Mouse (Mus musculus) forebrain, embryonic 14.5 days (tissue): ENCODE results near the gene Ap2m1. TPM values are rescaled to one million over a fixed set of nuclear protein-coding genes. Genes with fewer than 3 reads are reported as not detected.
A peak's percentile ranks its signal among the peaks of the same experiment; 100 is the strongest.

Experiments
- ATAC-seq: fragments of 200-750 bp; cut with Nextera tagmentation; 2 replicates; pipeline ENCODE4 v1.8.0; 2017; ENCODE audit warnings: mild to moderate bottlenecking, moderate library complexity
- DNase-seq: peaks from one replicate; pipeline ENCODE4 v3.0.0-alpha.2; 2015; ENCODE audit warnings: low spot score
- H3K27ac ChIP-seq: fragments of 300-500 bp; sonication (generic); 2 replicates; pipeline ENCODE4 v1.5.1; 2014; ENCODE audit warnings: low read depth, mild to moderate bottlenecking, control low read depth, low read length, moderate library complexity
- H3K27me3 ChIP-seq: fragments of 300-500 bp; sonication (generic); replicated peaks from 2 replicates; pipeline ENCODE4 v1.6.1; 2014; ENCODE audit warnings: low read length, control low read depth, mixed read lengths; ENCODE audit not compliant: control insufficient read depth, insufficient read depth
- H3K36me3 ChIP-seq: fragments of 300-500 bp; sonication (generic); 2 replicates; pipeline ENCODE4 v1.6.1; 2014; ENCODE audit warnings: low read length, control low read depth; ENCODE audit not compliant: control insufficient read depth, insufficient read depth
- H3K4me1 ChIP-seq: fragments of 300-500 bp; sonication (generic); 2 replicates; pipeline ENCODE4 v1.6.1; 2014; ENCODE audit warnings: antibody characterized with exemption, low read length, control low read depth; ENCODE audit not compliant: control insufficient read depth, insufficient read depth
- H3K4me2 ChIP-seq: fragments of 300-500 bp; sonication (generic); 2 replicates; pipeline ENCODE4 v1.6.1; 2014; ENCODE audit warnings: mild to moderate bottlenecking, control low read depth, low read length
- H3K4me3 ChIP-seq: fragments of 300-500 bp; sonication (generic); 2 replicates; pipeline ENCODE4 v1.5.1; 2014; ENCODE audit warnings: low read depth, low read length, control low read depth
- H3K9ac ChIP-seq: fragments of 300-500 bp; sonication (generic); 2 replicates; pipeline ENCODE4 v1.6.1; 2014; ENCODE audit warnings: mild to moderate bottlenecking, low read length, control low read depth, moderate library complexity
- H3K9me3 ChIP-seq: fragments of 300-500 bp; sonication (generic); replicated peaks from 2 replicates; pipeline ENCODE4 v1.6.1; 2016; ENCODE audit warnings: low read length, control low read depth, mixed read lengths; ENCODE audit not compliant: control insufficient read depth
- WGBS: fragments of 180-500 bp; shearing (Covaris S2); extraction: QIAGEN DNeasy Blood & Tissue Kit; methylation state at CpG from one replicate; pipeline ENCODE4 v1.1.7; 2014; 5-methylcytosine and 5-hydroxymethylcytosine counted together
- polyA plus RNA-seq: library from polyadenylated mRNA; unstranded; fragments of >200 nt; fragmentation: Nextera tagmentation; extraction: Ambion mirVana; gene quantifications from 2 replicates; pipeline ENCODE4 v1.2.1, GENCODE M21; 2014

Gene Ap2m1
- polyA plus RNA-seq, 1 experiment from 2014 or later = 1,206 TPM

DNA sequence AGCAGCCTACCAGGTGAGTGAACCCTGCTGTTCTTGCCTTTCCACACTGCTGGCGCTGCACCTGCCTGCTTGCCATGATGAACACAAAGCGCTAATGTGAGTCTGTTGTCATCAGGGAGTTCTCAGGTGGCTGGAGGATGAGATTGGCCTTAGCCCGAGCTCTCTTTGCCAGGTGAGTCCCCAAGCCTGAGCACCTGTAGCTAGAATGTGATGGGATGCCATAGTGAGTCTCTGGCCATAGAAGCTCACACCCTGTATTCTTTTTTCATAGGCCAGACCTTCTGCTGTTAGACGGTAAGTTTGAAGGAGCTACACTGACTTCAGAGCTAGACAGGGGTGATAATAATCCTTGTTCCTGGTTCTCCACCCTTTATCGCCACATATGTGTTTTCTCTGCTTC is 16.4 kb downstream of the Ap2m1 start:
- DNase-seq (no peak), ATAC-seq (no peak)
- peaks cover 10% of the 10 kb centered on the region for H3K4me1 ChIP-seq
- WGBS = 96% methylated on average over 5 of the region's 5 CpGs
- no peaks in the 10 kb centered on the region for H3K27me3 ChIP-seq
- H3K9me3 ChIP-seq = no peaks in the 10 kb centered on the region
- no peak overlapping the region for H3K27ac ChIP-seq
- no peak overlapping the region for H3K4me2 ChIP-seq
- H3K36me3 ChIP-seq = peaks cover 55% of the 10 kb centered on the region
- no peak overlapping the region for H3K4me3 ChIP-seq
- no peak overlapping the region for H3K9ac ChIP-seq

DNA sequence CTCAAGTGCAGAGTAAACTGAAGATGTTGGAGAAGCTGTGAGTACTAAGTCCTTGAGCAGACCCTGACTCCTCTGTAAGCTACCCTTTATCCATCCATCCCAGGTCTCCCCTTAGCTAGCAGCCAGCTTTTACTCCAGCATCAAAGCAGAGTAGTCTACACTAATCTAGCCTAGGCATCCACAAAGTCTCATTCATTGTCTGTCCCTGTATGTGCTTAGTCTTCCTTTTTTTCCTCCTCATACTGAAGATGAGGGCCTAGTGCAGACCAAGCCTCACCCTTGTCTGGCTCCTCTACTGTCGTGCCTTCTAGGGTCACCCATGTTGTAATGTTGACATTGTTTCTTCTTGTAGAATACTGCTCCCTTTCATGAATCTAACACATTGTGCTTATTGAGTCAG is 17.3 kb downstream of the Ap2m1 start:
- peaks cover 9% of the 10 kb centered on the region for H3K4me1 ChIP-seq
- peaks cover 61% of the 10 kb centered on the region for H3K36me3 ChIP-seq
- WGBS = 90% methylated on average over 1 of the region's 1 CpGs
- H3K9me3 ChIP-seq = no peaks in the 10 kb centered on the region
- H3K27ac ChIP-seq = no peak overlapping the region
- no peak for DNase-seq
- H3K4me3 ChIP-seq = no peak overlapping the region
- H3K9ac ChIP-seq = no peak overlapping the region
- no peak overlapping the region for H3K4me2 ChIP-seq
- H3K27me3 ChIP-seq = no peaks in the 10 kb centered on the region
- no peak for ATAC-seq

DNA sequence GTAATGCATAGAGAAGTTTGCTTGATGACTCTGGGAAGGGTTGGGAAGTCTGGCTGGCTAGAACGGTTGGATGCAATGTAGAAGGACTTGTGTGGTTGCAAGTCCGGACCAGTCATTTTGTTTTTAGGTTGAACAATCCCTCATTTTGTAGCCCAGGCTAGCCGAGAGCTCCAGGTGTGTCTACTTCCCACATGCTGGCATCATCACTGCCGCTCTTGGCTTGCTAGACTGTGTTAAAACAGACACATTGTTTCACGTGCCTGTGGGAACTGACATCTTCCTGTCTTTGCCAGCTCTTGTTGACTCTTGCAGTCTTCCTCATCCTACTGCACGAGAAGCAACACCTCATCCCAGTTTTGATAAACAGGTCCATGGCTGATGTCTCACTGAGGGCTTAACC is 19.7 kb downstream of the Ap2m1 start:
- no peak overlapping the region for H3K9ac ChIP-seq
- H3K36me3 ChIP-seq = peaks cover 79% of the 10 kb centered on the region
- no peaks in the 10 kb centered on the region for H3K9me3 ChIP-seq
- H3K4me2 ChIP-seq = no peak overlapping the region
- no peak for DNase-seq
- ATAC-seq = no peak
- H3K4me1 ChIP-seq = no peaks in the 10 kb centered on the region
- H3K27ac ChIP-seq = no peak overlapping the region
- H3K4me3 ChIP-seq = no peak overlapping the region
- no peaks in the 10 kb centered on the region for H3K27me3 ChIP-seq
- WGBS = 96% methylated on average over 6 of the region's 6 CpGs

DNA sequence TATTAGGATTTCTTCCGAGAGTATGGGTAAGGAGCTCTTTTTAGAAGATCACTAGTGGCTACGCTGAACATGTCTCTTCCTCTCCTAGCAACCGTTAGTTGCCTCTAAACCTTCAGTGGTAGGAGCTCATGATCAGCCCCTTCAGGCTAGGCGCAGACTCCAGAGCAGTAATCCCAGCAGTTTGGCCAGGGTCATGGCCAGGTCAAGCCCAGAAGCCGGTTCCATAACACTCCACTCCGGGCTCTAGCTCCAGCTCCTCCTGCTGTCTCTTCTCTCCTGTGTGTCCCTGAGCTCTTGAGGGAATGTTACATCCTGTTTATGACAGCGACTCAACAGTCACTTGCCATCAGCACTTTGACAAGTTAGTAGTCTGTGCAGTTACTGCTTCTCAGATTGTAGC is 22.1 kb downstream of the Ap2m1 start:
- Histone ChIP-seq H3K9ac (no peak overlapping the region), H3K4me3 (no peak overlapping the region), H3K36me3 (peaks cover 82% of the 10 kb centered on the region), H3K4me2 (no peak overlapping the region), H3K9me3 (no peaks in the 10 kb centered on the region), H3K27me3 (no peaks in the 10 kb centered on the region), H3K27ac (no peak overlapping the region), H3K4me1 (no peaks in the 10 kb centered on the region)
- DNase-seq = no peak
- 90% methylated on average over 7 of the region's 7 CpGs for whole genome bisulfite sequencing
- ATAC-seq = no peak

DNA sequence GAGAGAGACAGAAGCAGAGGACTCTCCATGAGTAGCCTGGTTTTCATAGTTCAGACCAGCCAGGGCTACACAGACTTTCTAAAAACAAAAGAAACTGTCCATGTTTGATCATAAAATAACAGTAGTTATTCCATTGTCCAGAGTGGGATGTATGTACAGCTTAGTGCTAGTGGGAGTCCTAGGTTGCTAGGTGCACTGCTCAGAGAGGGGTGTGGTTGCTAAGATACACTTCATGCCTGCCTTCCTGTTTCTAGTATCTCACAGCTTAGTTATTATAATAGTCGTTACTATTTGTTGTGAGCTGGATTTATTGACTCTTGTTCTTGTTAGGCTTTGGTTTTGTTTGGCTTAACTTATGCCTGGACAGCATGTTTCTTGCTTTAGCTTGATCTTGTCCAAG is 29.8 kb downstream of the Ap2m1 start:
- H3K27me3 ChIP-seq = no peaks in the 10 kb centered on the region
- 59% methylated on average over 1 of the region's 1 CpGs for WGBS
- H3K36me3 ChIP-seq = peaks cover 32% of the 10 kb centered on the region
- H3K9me3 ChIP-seq = no peaks in the 10 kb centered on the region
- ATAC-seq (no peak), DNase-seq (no peak)
- no peak overlapping the region for H3K4me2 ChIP-seq
- no peak overlapping the region for H3K9ac ChIP-seq
- H3K4me1 ChIP-seq = no peaks in the 10 kb centered on the region
- no peak overlapping the region for H3K4me3 ChIP-seq
- H3K27ac ChIP-seq = no peak overlapping the region

DNA sequence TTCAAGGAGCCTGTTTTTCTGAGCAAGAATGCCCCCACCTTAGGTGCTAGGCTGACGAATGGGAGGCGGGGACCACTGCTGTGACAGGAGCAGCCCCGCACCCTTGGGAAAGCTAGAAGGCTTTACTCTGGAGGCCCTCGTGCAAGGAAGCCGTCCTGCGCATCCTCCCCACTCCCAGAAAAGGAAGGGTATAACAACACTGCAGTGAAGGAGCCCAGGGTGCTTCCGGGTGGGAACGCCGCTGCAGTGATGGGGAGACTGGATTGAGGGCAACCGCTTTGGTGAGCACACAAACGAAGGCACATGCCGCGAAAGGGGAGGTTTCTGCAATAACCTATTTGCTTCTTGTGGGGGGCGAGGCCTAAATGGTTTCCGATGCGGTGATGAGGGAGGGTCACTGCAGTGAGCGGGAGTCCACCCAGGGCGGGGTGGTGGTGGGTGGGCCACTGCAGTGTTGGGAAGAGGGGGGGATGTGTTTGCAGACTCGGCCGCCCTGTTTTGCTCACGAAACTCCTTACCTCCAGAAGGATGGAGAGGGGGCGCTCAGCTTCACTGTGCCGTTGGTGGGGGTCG is 54.2 kb downstream of the Ap2m1 start, which contains the start of gene Vwa5b2:
Gene Vwa5b2, plus strand, starts transcription at position 106 of the 573 bp plus-strand sequence.
- H3K27me3 ChIP-seq = peaks cover 43% of the 10 kb centered on the region
- under 1% methylated on average over 22 of the region's 24 CpGs for WGBS
- H3K4me3 ChIP-seq = peak within 1 kb of the TSS; percentile 48
- peaks cover 3% of the 10 kb centered on the region; the same call in 1 of the 2 replicates for H3K4me1 ChIP-seq
- H3K9ac ChIP-seq = peak within 1 kb of the TSS; percentile 60
- ATAC-seq (peak; percentile 76), DNase-seq (peak; percentile 27)
- H3K4me2 ChIP-seq = peak within 1 kb of the TSS; percentile 93
- no peaks in the 10 kb centered on the region for H3K36me3 ChIP-seq
- no peak within 1 kb of the TSS for H3K27ac ChIP-seq
- no peaks in the 10 kb centered on the region for H3K9me3 ChIP-seq

DNA sequence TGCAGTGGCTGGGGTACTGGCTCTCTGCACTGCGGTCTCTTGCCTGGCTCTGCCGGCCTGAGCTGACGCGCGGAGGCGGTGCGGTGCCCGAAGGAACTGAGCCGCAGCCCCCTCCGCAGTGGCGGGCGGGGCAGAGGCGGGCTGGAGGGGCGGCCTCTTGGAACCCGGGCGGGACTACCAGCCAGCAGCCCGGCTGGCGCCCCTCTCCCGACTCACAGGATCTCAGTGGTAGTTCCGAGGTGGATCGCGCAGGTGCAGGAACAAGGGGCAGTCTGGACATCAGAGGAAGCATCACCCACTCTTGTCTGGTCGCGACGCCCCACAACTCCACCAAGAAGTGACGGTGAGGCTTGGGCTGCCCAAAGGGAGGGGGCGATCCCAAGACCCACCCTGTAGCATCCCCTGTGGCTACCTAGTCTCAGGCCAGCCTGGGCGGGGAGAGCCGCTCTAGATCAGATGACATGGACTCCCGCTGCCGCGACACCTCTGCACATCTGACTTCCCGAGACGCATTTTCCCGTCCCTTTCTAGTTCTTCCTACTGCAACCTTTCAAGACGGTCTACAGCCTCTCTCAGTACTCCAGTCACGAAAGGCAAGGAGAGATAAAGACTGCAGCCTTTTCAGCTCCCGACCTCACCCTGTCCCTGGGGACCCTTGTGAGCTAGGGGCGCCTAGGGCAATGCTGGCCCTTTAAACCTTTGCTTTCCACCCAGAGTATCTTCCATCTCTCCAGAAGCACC is 54.8 kb downstream of the Ap2m1 start:
- WGBS = under 1% methylated on average over 38 of the region's 39 CpGs
- peak overlapping the region; percentile 60 for H3K9ac ChIP-seq
- DNase-seq (peak; percentile 62), ATAC-seq (peak; percentile 82)
- no peaks in the 10 kb centered on the region for H3K9me3 ChIP-seq
- peaks cover 3% of the 10 kb centered on the region; the same call in 1 of the 2 replicates for H3K4me1 ChIP-seq
- peak overlapping the region; percentile 48 for H3K4me3 ChIP-seq
- H3K27ac ChIP-seq = no peak overlapping the region
- H3K4me2 ChIP-seq = peak overlapping the region; percentile 93
- peaks cover 43% of the 10 kb centered on the region for H3K27me3 ChIP-seq
- H3K36me3 ChIP-seq = no peaks in the 10 kb centered on the region

DNA sequence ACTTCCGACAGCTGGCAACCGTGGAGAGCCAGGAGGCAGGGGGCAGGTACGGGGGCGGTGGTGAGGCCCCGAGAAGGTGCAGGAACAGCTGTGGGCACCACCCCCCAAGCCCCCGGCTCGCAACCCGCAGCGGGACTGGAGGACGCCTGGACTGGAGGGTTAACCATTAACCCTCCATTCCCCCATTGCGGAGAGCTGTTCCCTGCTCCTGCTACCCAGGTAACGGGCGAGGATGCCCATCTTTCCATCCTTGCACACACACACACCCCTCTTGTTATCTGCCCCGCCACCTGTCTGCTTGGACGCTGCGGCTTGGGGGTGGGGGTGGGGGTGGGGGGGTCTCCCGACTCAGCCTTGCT is 55.4 kb downstream of the Ap2m1 start:
- Histone ChIP-seq H3K27me3 (peaks cover 43% of the 10 kb centered on the region), H3K4me2 (peak overlapping the region; percentile 93), H3K4me1 (peaks cover 3% of the 10 kb centered on the region; the same call in 1 of the 2 replicates), H3K4me3 (peak overlapping the region; percentile 48), H3K36me3 (no peaks in the 10 kb centered on the region), H3K9ac (peak overlapping the region; percentile 60), H3K9me3 (no peaks in the 10 kb centered on the region), H3K27ac (no peak overlapping the region)
- ATAC-seq (no peak), DNase-seq (no peak)
- 2% methylated on average over 14 of the region's 17 CpGs for WGBS

DNA sequence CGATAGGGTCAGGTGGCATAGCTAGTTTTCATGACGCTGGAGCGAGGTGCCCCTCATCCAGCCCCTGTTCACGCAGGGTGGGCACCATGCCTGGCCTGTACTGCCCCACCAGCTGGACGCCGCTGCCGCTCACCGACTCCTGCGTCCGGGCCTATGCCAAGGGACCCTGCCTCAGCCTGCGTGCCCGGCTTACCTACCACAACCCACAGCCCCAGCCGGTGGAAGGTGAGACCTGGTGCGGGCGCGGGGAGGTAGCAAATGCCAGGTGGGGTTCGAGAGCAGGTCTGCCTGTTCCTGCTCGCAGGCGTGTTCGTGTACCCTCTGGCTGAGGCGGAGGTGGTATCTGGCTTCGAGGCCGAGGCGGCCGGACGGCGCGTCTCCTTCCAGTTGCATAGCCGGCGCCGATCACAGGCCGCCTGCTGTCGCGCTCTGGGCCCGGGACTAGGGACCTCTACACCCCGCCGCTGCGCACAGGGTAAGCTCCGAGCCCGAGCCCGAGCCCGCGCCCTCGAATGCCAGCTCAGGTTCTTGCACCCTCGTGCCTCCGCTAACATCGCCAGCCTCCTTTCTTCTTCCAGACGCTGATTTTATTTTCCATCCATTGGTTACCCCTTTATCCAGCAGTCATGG is 55.9 kb downstream of the Ap2m1 start:
- H3K4me1 ChIP-seq = peaks cover 3% of the 10 kb centered on the region; the same call in 1 of the 2 replicates
- no peaks in the 10 kb centered on the region for H3K36me3 ChIP-seq
- no peak overlapping the region for H3K27ac ChIP-seq
- 6% methylated on average over 36 of the region's 48 CpGs for WGBS
- no peak overlapping the region for H3K9ac ChIP-seq
- ATAC-seq (no peak), DNase-seq (no peak)
- peak overlapping the region; percentile 48; the same call in 1 of the 2 replicates for H3K4me3 ChIP-seq
- peaks cover 43% of the 10 kb centered on the region for H3K27me3 ChIP-seq
- H3K4me2 ChIP-seq = peak overlapping the region; percentile 93
- H3K9me3 ChIP-seq = no peaks in the 10 kb centered on the region
